Mouse (Mus musculus): ENCODE data around the gene Ranbp9.

GRCm38 (mm10) chr13:43444717-43445116 is 36.4 kb downstream of the Ranbp9 start:
- TF ChIP-seq CTCF (IDR thresholded peaks at IDR 0.05; ENCODE audit: control insufficient read depth, insufficient read depth, insufficient read length) (no peak), USF1 (IDR thresholded peaks at IDR 0.05; ENCODE audit: low read depth) (no peak), MAX (IDR thresholded peaks at IDR 0.05) (no peak)

All from C2C12 (cell line).